Mouse (Mus musculus) induced T-regulatory cell, adult 2 months (primary cell): Measurements from ENCODE around the gene Gm20388.

Experiments
- DNase-seq: peaks from one replicate; pipeline ENCODE4 v3.0.0-alpha.2; 2012; ENCODE audit warnings: low read depth

The Gm20388 gene

DNA sequence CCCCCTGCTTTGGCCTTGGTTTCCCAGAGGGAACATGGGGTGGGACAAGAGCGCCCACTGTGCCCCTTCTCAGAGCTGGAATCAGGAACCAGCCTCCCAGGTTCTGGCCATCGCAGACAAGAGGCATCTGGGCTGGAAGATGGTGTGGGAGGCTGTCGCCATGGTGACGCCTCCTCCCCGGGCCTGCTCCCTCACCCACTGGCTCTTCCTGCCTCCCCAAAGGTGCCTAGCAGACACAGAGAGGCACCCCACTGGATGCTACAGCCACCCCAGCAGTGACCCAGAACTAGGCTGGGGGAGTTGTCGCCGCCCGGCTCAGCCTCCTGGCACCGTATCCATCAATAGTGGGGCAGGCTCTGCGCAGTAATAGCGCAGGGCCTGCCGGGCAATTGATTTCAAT is 530.1 kb downstream of the Gm20388 start:
- no peak for DNase-seq

GRCm38 (mm10) chr8:120441637-120442036 is 531.0 kb downstream of the Gm20388 start:
- no peak for DNase-seq

GRCm38 (mm10) chr8:120442306-120443003 is 531.8 kb downstream of the Gm20388 start:
- no peak for DNase-seq

- no peak for DNase-seq
Observed at GRCm38 (mm10) chr8:120445249-120445648, 534.6 kb downstream of the Gm20388 start.

GRCm38 (mm10) chr8:120448131-120448530 is 537.5 kb downstream of the Gm20388 start:
- DNase-seq = no peak

- no peak for DNase-seq
Observed at GRCm38 (mm10) chr8:120449139-120449538, 538.5 kb downstream of the Gm20388 start.

- no peak for DNase-seq
Observed at GRCm38 (mm10) chr8:120449608-120450031, 539.0 kb downstream of the Gm20388 start.

- DNase-seq = no peak
Observed at GRCm38 (mm10) chr8:120452111-120452510, 541.5 kb downstream of the Gm20388 start.

- DNase-seq = no peak
Observed at GRCm38 (mm10) chr8:120454404-120454803, 543.8 kb downstream of the Gm20388 start.

- no peak for DNase-seq
Observed at GRCm38 (mm10) chr8:120460375-120460774, 549.7 kb downstream of the Gm20388 start.

- DNase-seq = no peak
Observed at GRCm38 (mm10) chr8:120462119-120462551, 551.5 kb downstream of the Gm20388 start.

DNA sequence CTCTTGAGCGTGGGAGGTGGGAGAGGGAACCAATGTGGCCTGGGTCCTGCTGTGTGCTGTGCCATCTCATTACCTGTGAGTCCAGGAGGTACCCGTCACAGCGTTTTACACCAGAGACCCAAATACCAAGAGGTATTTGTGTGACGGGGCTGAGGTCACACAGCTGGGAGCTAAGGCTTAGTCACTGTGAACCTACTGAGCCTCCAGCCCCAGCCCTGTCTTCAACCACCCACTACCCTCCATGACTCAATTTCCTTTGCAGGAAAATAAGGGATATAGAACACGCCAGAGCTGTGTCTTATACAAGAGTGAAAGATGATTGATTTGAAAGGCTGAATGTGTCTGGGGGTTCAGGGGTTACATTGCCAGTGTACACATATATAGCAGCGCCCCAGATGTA is 552.0 kb downstream of the Gm20388 start:
- no peak for DNase-seq

GRCm38 (mm10) chr8:120463918-120464584 is 553.4 kb downstream of the Gm20388 start:
- peak; percentile 76 for DNase-seq

DNA sequence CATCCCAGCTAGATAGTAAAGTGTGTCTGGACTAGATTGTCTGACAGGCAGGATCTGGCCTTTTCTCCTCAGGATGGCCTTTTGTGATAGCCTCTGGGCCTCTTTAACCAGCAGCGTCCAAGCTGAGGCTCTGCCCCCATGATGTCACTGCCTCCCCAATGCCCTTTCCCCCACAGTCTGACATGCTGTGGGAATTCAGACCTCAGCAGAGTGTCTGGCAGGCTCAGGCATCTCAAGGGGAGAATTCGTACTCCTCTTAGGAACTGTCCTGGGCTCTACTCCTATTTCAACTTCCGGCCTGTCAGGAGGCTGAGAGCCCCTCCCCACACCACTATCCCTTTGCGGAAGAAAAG is 553.9 kb downstream of the Gm20388 start:
- no peak for DNase-seq

GRCm38 (mm10) chr8:120465710-120466109 is 555.1 kb downstream of the Gm20388 start:
- DNase-seq = no peak

DNA sequence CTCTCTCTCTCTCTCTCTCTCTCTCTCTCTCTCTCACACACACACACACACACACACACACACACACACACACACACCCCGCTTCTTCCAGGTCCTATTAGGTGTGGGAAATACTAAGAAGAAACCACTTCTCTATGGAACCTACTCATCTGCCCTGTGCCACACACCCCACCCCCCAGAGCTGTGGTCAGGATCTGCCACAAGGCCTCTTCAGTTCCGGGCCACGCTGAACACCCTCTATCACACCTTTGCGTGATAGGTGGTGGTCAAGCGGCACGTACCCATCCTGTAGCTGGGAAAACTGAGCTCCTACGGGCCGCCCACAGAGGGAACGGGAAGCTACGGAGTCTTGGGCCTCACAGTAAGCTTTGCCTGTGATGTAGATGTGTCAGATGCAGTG is 555.6 kb downstream of the Gm20388 start:
- DNase-seq = no peak

GRCm38 (mm10) chr8:120467598-120467997 is 557.0 kb downstream of the Gm20388 start:
- DNase-seq = no peak

DNA sequence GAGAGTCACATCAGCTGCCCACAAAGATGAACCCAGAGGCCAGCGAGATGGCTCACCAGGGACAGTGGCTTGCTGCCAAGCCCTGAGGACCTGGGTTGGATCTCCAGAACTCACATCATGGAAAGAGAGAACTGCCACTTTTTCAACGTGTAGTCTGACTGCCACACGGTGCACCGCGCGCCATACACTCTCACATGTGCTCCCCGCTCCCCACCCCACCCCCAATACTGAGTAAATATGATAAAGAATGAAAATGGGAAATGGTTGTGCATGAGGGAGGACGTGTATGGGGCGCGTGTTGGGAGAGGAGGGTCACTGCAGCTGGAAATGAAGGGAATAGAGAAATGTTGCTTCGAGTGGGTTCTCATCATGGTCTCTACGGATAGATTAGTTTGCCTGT is 559.5 kb downstream of the Gm20388 start:
- no peak for DNase-seq

GRCm38 (mm10) chr8:120471166-120471565 is 560.5 kb downstream of the Gm20388 start:
- DNase-seq = peak; percentile 49

DNA sequence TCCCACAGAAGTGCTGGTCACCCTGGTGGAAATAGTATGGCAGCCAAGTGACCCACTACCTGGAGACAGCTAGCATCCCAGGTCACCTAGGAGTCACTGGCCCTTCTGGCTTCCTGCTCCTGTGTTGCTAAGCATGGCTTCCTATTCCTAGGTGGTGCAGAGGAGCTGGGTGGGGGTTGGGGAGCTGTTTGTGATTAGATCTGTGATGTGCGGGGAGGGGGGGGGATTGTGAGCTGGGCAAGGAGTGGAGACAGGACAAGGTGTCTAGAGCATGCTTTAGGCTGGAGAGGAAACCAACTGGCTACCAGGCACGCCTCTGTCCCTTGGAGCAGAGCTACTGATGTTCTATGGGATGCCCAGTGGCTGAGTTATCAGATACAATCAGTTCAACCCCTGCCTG is 561.1 kb downstream of the Gm20388 start:
- no peak for DNase-seq

GRCm38 (mm10) chr8:120472230-120472629 is 561.6 kb downstream of the Gm20388 start:
- DNase-seq = no peak

GRCm38 (mm10) chr8:120473729-120474364 is 563.2 kb downstream of the Gm20388 start:
- DNase-seq = no peak
